Mouse (Mus musculus) heart, postnatal 25 days (tissue): ENCODE measurements around the gene Tec. TPM values are rescaled to one million over a fixed set of nuclear protein-coding genes. Genes with fewer than 3 reads are reported as not detected.
"Not testable (repeated sequence)": the region's sequence is repeated elsewhere in the genome, so short reads cannot be mapped to it uniquely, and the experiment has no call there.

Experiments used
- DNase-seq: peaks from one replicate; pipeline ENCODE4 v3.0.0; 2022; ENCODE audit warnings: low spot score
- intact Hi-C: fragments of 180-260 bp; cut with DNase I; formaldehyde crosslinking; loops from one replicate; pipeline ENCODE4 v1.15.1; 2025
- total RNA-seq, 2 experiments: library from RNA; stranded (reverse); gene quantifications; 2 replicates each; pipeline ENCODE4 v1.2.3; 2021

Gene Tec
- total RNA-seq, 2 experiments from 2014 or later = 13.9 to 15.8 TPM

DNA sequence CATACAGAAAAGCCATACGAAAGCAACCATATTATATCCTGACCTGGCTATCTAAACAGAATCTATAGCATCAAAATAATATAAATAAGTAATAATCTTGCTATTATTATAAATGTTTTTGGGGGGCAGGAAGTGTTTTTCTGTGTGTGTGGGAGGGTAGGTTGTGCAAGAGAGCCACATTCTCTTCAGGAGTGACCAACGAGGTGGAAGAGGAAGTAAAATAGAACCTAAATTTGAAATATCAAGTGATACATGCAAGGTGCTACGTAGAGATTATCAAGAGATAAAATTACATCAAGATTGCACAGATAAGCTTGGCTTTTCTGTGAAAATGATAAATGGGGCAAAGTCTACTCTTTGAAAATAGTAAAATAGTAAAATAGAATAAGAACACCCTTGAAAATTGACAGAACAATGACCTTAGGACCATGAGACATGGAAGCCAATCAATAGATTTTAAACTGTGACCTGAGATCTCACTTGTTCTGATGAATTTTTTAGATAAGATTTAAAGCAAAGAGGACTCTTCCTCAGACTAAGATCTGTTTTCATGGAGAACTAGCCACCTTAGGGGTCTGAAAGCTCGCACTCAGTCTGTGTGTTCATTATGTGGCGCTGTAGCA is 37.2 kb downstream of the Tec start:
- intact Hi-C loops = no loop called here
- no peak for DNase-seq

- intact Hi-C loops = no loop called here
- DNase-seq = no peak
Observed at GRCm38 (mm10) chr5:72829506-72830067, 38.7 kb downstream of the Tec start.

- DNase-seq = no peak
Observed at GRCm38 (mm10) chr5:72828401-72828800, 39.9 kb downstream of the Tec start.

DNA sequence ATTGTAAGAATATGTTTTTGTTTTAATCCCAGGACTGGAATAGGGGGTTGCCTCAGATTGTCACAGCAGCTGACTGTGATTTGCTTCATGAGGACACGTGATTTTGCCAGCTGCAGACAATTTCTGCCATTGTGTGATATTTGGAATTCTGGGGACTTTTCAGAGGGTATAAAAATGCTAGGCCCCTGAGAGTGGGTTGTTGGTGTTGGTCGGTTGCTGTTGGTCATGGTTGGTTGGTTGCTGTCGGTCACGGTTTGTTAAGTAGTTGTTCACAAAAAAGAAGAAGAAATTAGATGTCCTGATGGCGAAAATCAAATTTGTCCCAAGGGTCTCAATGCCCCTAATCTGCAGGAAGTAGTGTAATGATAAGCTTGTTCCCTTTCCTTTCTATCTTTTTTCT is 40.8 kb downstream of the Tec start:
- DNase-seq = no peak
- intact Hi-C loops = no loop called here

More at GRCm38 (mm10) chr5:72828401-72828800, 39.9 kb downstream of the Tec start:
- intact Hi-C loops = no loop called here

DNA sequence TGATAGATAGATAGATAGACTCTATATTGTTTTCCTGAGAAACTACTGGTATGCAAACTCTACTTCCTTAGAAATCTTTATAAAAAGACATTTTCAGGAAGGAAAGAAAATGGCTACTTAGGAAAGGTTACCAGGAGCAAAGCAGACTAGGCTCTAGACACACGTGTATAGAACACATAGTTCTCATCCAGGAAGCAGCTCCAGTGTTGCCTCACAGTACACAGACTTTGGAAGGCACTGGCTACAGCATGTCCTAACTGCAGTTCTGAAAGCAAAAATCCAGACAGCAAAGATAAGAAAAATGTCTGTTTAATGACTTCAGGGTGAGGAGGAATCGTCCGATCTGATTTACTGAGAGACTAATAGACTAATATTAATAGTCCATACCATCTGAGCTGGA is 41.8 kb downstream of the Tec start:
- DNase-seq = no peak
- intact Hi-C loops = no loop called here

DNA sequence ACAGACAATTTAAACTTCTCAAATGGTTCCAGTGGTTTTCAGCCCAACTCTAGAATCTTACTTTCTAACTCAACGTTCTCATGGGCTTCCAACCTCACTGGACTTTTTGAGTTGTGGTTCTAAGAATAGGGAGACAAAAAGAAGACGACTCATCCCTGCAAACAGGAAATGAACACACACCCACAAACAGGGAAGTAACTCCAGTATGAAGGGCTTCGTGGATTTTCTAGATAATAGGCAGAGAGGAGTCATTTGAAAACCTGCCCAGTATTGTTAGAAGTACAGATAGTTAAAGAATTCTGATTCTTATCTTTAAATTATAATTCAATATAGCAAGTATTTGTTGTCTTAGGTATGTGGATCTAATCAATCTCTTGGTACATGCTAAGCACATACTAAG is 47.6 kb downstream of the Tec start:
- no peak for DNase-seq
- intact Hi-C loops = no loop called here

DNA sequence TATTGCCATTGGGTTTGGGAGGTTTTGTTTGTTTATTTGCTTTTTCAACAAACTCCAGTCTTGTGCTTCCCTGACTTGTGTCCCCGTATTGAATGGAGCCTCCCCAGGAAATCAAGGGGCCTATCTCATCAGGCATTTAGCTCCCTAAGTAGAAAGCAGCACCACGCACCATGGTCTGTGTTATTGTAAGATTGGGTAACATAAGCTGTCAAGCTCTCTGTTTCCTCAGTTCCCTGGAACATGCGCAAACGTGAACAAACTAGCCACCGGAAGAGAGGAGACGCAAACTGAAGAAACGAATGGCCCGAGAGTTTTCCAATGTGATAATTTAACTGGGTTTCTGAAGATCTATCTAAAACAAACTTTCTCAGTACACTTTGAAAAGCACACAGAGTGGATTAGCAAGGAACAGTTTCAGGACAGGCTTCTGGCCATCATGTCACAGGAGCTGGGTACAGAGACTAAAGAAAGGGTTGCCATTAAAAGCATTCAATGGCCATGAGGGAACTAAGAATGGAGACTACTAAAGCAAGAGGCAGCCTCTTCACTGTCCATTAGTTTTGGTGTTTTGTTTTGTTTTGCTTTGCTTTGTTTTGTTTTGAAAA is 48.1 kb downstream of the Tec start:
- no peak for DNase-seq
- intact Hi-C loops = no loop called here

- intact Hi-C loops = no loop called here
- no peak for DNase-seq
Observed at GRCm38 (mm10) chr5:72818513-72819180, 49.6 kb downstream of the Tec start.

GRCm38 (mm10) chr5:72817523-72818091 is 50.7 kb downstream of the Tec start:
- intact Hi-C loops = no loop called here
- DNase-seq = no peak

DNA sequence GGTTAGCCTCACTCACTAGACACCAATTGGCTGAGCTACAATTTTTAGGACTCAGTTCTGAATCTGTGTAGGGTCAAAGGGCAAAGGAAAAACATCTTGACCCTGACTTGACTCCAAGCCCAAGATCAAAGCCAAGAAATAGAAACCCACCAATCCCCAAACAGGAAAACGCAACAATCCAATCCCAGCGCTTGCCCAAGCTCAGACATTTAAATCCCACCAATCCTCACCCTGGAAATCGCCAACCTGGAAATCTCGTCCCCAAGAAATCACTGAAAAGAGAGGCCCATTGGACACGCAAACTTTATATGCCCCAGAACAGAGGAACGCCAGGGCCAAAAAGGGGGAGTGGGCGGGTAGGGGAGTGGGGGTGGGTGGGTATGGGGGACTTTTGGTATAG is 51.3 kb downstream of the Tec start:
- DNase-seq, intact Hi-C loops: not testable (repeated sequence)

DNA sequence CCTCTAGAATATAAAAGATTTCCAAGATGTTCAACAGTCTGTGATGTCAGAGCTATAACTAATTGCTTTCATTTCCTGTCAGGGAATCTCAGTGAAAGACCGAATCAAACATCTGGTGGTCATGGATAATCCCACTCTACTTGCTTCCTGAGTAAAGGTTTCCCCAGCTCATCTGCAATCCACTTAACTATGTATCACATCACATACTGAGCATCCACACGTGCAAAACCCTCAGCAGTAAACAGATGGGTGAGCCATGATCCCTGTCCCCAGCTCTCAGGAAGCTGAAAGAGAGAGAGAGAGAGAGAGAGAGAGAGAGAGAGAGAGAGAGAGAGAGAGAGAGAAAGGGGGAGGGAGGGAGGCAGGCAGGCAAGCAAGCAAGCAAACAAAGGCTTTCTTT is 51.8 kb downstream of the Tec start:
- no peak for DNase-seq
- intact Hi-C loops = no loop called here

DNA sequence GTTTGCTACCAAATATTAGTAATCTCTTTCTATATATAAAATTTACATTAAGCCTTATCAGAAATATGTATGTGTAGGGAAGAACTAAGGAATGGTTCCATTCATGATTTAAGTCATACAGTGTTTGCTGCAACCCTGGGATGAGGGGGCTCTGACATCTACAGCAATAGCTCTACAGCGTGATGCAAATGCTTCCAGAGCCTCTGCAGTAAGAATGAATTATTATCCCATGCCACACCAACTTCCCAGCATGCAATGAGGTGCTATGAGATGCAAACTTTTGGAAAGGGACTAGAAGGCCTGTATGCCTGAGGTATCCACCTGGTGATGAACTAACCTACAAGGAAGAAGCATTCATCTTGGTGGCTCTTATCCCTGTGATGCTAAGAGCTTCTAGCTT is 52.2 kb downstream of the Tec start:
- no peak for DNase-seq
- intact Hi-C loops = no loop called here

DNA sequence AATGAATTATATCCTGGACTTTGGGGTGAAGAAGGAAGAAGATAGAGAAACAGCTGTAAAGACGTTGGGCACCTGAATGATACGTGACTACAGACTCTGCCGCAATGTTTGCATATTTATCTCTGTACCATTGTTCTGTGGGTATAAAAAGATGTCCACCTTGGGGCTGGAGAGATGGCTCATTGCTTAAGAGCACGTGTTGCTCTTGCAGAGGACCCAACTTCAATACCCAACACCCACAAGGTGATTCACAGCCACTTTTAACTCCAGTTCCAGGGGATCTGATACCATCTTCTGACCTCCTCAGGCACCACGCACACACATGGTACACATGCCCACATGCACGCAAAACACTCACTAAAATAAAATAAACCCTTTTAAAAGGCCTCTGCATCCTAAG is 52.9 kb downstream of the Tec start:
- intact Hi-C loops = no loop called here
- DNase-seq = no peak

GRCm38 (mm10) chr5:72814072-72814471 is 54.2 kb downstream of the Tec start:
- intact Hi-C loops = no loop called here
- no peak for DNase-seq

GRCm38 (mm10) chr5:72812908-72813307 is 55.4 kb downstream of the Tec start:
- intact Hi-C loops = no loop called here
- DNase-seq = no peak

GRCm38 (mm10) chr5:72812328-72812727 is 56.0 kb downstream of the Tec start:
- intact Hi-C loops = no loop called here
- no peak for DNase-seq

GRCm38 (mm10) chr5:72811397-72811796 is 56.9 kb downstream of the Tec start:
- intact Hi-C loops = no loop called here
- no peak for DNase-seq

DNA sequence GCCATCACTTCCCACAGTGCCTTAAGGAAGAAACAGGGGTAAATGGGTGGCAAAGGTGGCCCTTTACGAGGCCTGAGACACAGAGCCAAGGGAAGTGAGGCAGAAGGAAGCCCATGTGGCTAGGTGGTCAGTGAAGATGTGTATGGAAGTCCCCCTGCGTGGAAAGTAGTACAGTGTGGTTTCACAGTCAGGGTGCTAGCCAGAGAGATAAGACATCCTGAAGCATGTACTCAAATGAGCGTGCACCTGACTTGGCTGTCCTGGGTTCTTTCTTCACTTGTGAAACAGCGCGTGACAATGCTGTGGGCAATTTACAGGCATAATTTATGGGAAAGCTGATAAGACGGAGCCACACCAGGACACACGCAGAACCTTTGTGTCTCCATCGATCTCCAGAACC is 57.3 kb downstream of the Tec start:
- intact Hi-C loops = no loop called here

DNA sequence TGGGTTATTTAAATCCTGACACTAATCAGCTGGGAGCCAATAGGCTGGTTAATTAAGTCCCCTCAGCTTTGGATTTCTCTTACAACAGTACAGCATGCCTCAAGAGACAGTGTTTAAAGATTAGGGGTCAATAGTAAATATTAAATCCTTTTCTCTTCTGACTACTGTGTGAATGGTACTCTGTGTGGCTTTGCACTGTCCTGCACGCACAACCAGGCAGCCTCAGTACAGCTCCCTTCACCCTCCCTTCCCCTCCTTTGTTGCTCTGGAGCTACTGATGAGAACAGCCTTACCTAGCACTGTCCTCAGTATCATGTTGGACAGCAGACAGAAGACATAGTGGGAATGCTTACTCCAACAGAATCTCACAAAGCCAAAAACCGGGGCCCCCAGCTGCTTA is 58.8 kb downstream of the Tec start:
- intact Hi-C loops = no loop called here
- DNase-seq = no peak

More for the DNA sequence above, 57.3 kb downstream of the Tec start:
- DNase-seq = no peak

DNA sequence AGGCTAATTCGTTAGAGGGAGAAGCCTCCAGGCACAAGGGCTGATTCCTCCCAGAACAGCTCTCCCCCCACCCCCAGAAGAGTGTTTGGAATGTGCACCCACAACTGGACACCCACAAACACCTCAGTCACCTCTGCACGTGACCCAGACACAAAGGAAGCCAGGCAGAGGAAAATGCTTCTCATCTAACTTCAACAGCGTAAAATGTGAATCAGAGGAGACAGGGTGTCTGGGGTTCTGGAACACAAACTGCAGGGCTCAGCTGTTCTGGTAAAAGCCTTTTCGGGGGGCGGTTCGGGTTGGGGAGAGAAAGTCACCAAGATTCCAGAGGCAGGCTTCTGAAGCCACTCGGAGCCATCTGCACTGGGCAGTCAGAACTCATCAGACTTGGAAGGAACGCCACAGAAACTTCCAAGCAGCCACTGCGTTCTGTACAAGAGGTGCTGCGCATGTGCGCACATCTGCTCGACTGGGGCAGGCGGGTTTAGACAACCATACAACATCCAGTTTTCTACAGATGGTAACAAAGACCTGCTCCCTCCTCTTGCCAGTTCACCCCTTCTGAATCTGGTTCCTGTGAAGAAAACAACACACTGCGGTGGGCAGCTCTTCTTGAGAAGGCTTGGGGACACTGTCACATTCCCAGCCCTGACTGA is 59.7 kb downstream of the Tec start:
- no peak for DNase-seq
- intact Hi-C loops = no loop called here
